Mouse (Mus musculus) T-cell, adult 2 months (primary cell): ENCODE measurements at regions not wholly inside any gene's neighbourhood (a gene's known extent, or its start where the extent isn't known, plus 50 kb on each side); places are given as distances from the start of the nearest gene placed in this dataset.

ENCODE experiments used
- DNase-seq: peaks from one replicate; pipeline ENCODE4 v3.0.0; 2022; ENCODE audit warnings: low spot score

GRCm38 (mm10) chr1:73444216-73444890, 428.6 kb upstream of the Tnp1 start:
- DNase-seq: no peak

GRCm38 (mm10) chr1:73438385-73438784, 422.7 kb upstream of the Tnp1 start:
- DNase-seq: no peak

DNA sequence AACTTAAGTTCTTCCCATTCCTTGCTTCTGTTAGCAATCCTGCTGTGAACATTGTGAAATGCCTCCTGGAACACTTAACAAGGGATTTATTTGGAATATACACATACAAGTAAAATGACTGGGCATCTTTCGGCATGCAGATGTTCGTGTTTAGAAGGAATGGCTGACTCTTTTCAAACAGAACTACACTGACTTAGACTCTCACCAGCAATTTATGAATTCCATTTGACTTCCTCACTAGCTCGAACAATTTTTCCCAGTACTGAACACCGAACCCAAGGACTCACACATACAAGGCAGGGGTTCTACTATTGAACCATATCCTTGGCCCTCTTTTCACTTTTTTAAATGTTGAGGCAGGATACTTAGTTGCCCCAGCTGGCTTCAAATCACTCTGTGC, 412.4 kb upstream of the Tnp1 start:
- DNase-seq: no peak

DNA sequence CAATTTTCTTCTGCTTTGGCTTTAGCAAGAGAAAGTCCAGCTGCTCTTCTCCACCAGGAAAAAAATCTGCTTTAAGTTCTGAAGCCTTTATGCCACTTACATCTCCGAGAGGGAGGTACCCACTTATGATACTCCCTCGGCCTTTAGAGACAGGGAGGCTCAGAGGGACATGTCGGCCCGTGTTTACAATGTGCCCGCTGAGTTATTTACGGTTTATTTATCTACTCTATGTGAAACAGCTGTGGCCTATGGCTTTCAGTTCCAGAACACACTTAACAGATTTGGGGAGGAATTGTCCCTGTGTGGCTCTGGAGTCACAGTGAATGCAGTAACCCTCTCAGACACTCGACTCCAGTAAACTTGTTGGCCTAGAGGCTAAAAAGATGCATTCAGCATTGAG, 409.3 kb upstream of the Tnp1 start:
- no peak for DNase-seq

DNA sequence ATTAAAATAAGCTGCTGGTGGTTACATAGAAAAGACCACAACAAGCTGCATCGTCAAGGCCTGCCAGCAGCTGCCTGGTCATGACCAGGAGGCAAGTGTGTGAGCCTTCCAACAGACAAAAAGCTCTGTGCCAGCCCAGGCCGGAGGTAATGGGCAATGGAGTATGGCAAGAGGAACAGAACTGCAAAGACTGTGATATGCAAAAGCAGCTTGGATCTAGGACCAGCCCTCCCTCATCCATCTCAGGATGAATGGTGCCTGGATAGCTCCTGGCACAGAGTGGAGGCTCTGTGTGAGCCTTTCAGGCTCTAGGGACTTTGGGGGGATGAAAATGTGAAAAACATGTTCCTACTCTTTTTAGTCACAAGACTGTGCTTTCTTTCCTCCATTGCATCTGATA, 402.5 kb upstream of the Tnp1 start:
- DNase-seq: no peak

GRCm38 (mm10) chr1:73411452-73411851, 395.7 kb upstream of the Tnp1 start:
- no peak for DNase-seq

DNA sequence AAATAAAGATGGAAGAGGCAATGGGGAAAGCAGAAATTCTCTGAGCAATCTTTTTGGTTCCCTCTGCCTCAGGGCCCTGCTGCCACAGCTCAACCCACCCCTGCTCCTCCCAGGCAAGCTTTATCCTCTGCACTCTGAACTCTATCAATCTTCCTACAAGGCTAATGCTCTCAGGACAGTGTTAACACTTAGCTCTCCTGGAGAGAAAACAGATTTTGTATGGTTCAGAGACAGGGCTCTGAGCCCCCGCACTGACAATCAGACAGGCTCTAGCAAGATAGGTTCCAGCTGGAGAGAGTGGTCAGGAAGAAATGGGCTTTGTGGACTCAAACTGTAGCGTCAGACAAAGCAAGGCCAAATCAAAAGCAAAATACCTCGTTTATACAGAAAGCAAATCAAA, 383.5 kb upstream of the Tnp1 start:
- DNase-seq: no peak

DNA sequence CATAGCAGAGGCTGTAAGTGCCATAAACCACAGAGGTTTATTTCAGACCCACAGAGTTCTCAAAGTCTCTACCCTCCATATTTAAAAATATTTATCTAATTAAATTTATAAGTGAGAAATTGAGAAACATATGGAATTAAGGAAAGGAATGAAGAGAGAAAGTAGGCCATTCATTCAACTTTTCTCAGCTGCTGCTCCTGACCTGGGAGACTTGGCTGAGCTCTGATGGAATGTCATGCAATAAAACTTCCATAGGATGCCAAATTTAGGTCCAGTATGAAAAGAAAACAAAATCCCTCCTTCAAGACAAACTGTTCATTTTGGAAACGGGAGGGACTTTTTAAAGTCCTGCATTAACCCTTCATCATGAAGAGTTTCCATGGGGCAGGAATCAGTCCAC, 379.3 kb upstream of the Tnp1 start:
- DNase-seq: no peak

DNA sequence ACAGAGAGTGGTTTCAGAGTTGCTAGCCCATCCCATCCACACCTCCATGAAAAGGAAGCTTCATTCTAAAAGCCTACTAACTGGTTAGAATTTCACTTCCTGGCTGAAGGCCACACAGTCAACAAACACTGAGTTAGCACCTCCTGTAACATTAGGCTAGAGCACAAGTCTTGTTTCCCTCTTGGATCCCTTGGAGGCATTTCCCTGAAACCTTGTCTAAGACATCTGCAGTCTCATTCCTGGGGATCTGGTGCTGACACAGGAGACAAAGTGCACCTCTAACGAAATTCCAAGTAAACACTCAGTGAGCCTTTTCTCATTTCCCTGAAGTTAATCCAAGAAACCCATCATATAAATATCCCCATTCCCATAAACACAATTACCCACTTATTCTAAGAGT, 378.8 kb upstream of the Tnp1 start:
- no peak for DNase-seq

GRCm38 (mm10) chr1:73392077-73392476, 376.4 kb upstream of the Tnp1 start:
- no peak for DNase-seq

- DNase-seq: no peak
Measured at GRCm38 (mm10) chr1:73389976-73390375, 374.3 kb upstream of the Tnp1 start.

DNA sequence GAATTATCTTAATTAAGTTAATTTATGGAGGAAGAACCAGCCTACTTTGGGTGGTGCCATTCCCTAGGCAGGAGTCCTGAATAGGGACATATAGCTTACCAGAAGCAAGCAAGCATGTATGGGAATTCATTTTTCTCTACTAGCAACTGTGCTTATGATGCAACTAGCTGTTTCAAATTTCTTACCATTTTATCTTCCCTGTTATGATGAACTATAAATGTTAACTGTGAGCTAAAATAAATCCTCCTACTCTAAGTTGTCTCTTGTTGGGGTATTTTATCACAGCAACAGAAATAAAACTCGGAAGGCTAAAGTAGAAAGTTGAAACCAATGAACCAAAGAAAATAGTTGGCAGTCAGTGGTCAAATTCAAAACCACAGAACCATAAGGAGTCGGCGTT, 373.5 kb upstream of the Tnp1 start:
- DNase-seq: no peak

DNA sequence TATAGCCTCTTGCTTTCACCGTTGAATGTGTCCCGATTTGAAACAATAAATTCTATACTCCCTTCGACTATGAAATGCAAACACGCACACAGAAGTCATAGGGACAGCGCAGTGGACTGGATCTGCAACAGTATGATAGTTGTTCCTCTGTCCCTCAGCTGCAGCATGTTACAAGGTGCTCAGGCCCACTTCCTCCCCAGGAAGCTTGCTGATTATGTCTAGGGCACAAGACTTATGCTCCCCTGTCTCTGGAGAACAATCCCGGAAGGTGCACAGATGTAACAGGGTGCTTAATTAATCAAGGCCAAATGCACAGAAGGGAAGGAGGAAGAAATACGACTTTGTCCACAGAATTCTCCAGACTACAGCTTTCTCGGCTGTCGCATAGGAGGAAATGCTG, 365.9 kb upstream of the Tnp1 start:
- no peak for DNase-seq

GRCm38 (mm10) chr1:73374531-73375375, 359.0 kb upstream of the Tnp1 start:
- DNase-seq: no peak

DNA sequence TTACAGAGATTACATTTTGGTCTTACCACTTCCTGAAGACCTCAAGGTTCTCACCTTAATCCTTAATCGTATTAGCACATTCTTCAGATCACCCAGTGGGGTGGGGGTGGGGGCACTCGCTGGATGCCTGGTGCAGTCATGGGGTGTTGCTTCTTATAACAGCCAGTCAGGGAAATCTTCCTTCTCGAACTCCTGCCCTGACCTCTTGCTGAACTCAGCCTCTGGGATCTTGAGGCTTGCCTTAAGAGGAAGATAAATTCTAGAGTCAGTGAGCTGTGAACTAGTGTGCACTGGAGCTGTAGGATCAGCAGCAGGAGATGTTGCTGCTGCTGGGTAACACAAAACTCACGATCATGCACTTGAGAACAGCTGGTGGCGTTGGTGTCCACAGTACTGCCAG, 352.5 kb upstream of the Tnp1 start:
- DNase-seq: no peak

GRCm38 (mm10) chr1:73365842-73366241, 350.1 kb upstream of the Tnp1 start:
- no peak for DNase-seq

- no peak for DNase-seq
Measured at GRCm38 (mm10) chr1:73364300-73364683, 348.6 kb upstream of the Tnp1 start.

DNA sequence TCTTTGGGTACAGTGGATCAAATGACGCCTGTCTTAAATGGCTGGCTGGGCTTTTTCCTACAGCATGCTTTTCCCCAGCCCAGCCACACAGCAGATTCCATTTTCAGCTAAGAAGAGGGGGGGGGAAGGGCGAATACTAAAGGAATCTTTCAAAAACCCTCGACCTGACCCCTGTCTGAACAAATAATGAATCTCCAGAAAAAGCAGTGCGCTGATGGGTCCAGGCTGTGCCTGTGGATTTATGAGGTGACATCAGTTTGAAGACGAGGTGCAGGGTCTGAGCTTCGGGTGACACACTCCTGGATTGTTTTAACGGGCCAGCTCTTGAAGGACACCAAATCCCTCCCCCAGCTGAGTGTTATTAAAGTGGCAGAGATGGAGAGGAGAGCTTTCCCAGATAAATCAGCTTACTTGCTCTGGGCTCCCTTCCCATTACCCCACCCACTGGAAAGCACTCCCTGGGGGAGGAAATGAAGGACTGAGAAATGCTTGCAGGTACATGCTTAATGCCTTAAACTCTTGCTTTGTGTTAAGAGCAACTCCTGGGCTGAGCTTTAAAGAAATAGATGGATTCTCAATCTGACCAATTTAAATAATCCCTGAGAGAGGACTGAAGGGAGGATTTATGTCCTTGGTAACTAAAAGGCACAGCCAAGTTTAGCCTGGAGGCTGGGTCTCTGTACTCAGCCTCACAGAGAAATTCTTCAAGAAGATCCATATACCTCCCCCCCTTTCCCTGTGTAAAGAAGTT, 348.0 kb upstream of the Tnp1 start:
- no peak for DNase-seq

GRCm38 (mm10) chr1:73362122-73362521, 346.4 kb upstream of the Tnp1 start:
- DNase-seq: no peak

- no peak for DNase-seq
Measured at GRCm38 (mm10) chr1:73361300-73361699, 345.6 kb upstream of the Tnp1 start.

- no peak for DNase-seq
Measured at GRCm38 (mm10) chr1:73354447-73354846, 338.7 kb upstream of the Tnp1 start.

DNA sequence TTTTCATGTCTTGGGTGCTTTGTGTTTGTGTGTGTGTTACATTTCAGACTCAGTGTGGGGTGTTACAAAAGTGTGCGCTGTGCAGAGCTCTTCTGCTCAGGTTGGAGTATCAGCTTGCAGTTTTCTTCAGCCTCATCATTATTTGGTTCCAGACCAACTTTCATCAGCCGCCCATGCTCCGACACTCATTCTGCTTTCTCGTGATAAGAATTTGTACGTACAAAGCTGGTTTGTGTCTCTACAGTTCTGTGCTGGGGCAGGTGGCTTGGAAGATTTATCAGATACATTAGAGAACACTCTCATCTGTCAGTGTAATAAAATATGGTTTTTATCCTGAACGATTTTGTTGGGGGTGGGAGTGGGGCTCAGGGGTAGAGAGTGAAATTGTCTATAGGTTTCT, 332.8 kb upstream of the Tnp1 start:
- no peak for DNase-seq

- no peak for DNase-seq
Measured at GRCm38 (mm10) chr1:73344587-73344986, 328.9 kb upstream of the Tnp1 start.
